Mouse (Mus musculus) limb, embryonic 13.5 days (tissue): ENCODE data around the gene Mx1. TPM values are rescaled to one million over a fixed set of nuclear protein-coding genes. Genes with fewer than 3 reads are reported as not detected.

Experiments
- ATAC-seq: fragments of 200-750 bp; cut with Nextera tagmentation; 2 replicates; pipeline ENCODE4 v1.8.0; 2017; ENCODE audit warnings: low read depth, moderate number of reproducible peaks, moderate TSS enrichment; ENCODE audit not compliant: low FRiP score
- H3K27ac ChIP-seq: fragments of 300-500 bp; sonication (generic); 2 replicates; pipeline ENCODE4 v1.5.1; 2015; ENCODE audit warnings: inconsistent platforms, mild to moderate bottlenecking, moderate library complexity
- H3K27me3 ChIP-seq: fragments of 300-500 bp; sonication (generic); 2 replicates; pipeline ENCODE4 v1.6.1; 2015; ENCODE audit warnings: mild to moderate bottlenecking, inconsistent platforms
- H3K36me3 ChIP-seq: fragments of 300-500 bp; sonication (generic); 2 replicates; pipeline ENCODE4 v1.6.1; 2015; ENCODE audit warnings: inconsistent platforms, mild to moderate bottlenecking, moderate library complexity
- H3K4me1 ChIP-seq: fragments of 300-500 bp; sonication (generic); 2 replicates; pipeline ENCODE4 v1.6.1; 2015; ENCODE audit warnings: inconsistent platforms
- H3K4me2 ChIP-seq: fragments of 300-500 bp; sonication (generic); replicated peaks from 2 replicates; pipeline ENCODE4 v1.6.1; 2015; ENCODE audit warnings: inconsistent platforms, mild to moderate bottlenecking, moderate library complexity
- H3K4me3 ChIP-seq: fragments of 300-500 bp; sonication (generic); 2 replicates; pipeline ENCODE4 v1.5.1; 2015; ENCODE audit warnings: moderate library complexity, mild to moderate bottlenecking, inconsistent platforms
- H3K9ac ChIP-seq: fragments of 300-500 bp; sonication (generic); 2 replicates; pipeline ENCODE4 v1.6.1; 2015; ENCODE audit warnings: mild to moderate bottlenecking, inconsistent platforms
- H3K9me3 ChIP-seq: fragments of 300-500 bp; sonication (generic); 2 replicates; pipeline ENCODE4 v1.6.1; 2016; ENCODE audit warnings: inconsistent platforms
- WGBS: fragments of 180-500 bp; shearing (Covaris S2); methylation state at CpG from one replicate; pipeline ENCODE4 v1.1.7; 2015; 5-methylcytosine and 5-hydroxymethylcytosine counted together
- polyA plus RNA-seq: library from polyadenylated mRNA; unstranded; fragments of >200 nt; fragmentation: Nextera tagmentation; extraction: Ambion mirVana; gene quantifications from 2 replicates; pipeline ENCODE4 v1.2.1, GENCODE M21; 2015

The Mx1 gene
- polyA plus RNA-seq, 1 experiment from 2014 or later: 0.24 TPM

DNA sequence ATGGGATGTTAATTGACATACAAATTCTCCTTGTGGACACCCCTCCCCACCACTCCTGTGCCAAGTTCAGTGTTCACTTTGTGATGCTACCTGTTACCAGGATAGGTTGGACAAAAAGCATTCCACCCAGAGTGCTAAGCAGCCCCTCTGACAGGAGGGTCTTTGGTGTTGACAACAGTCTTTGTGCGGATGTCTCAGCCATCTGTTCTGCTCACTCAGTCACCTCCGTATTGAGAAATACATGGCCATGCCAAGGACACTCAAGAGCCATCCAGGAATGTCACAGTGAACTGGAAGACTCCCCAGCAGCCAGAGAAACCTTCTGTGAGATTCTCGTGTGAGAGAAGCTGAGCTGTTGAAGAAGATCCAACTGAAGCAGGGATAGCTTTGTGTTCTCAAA lies 24.5 kb downstream of the Mx1 start:
- Histone ChIP-seq H3K27me3 (no peaks in the 10 kb centered on the region), H3K9me3 (no peaks in the 10 kb centered on the region), H3K36me3 (no peaks in the 10 kb centered on the region), H3K4me2 (no peak overlapping the region), H3K27ac (no peak overlapping the region), H3K4me1 (no peaks in the 10 kb centered on the region), H3K9ac (no peak overlapping the region), H3K4me3 (no peak overlapping the region)
- ATAC-seq: no peak
- WGBS: 81% methylated on average over 3 of the region's 3 CpGs

DNA sequence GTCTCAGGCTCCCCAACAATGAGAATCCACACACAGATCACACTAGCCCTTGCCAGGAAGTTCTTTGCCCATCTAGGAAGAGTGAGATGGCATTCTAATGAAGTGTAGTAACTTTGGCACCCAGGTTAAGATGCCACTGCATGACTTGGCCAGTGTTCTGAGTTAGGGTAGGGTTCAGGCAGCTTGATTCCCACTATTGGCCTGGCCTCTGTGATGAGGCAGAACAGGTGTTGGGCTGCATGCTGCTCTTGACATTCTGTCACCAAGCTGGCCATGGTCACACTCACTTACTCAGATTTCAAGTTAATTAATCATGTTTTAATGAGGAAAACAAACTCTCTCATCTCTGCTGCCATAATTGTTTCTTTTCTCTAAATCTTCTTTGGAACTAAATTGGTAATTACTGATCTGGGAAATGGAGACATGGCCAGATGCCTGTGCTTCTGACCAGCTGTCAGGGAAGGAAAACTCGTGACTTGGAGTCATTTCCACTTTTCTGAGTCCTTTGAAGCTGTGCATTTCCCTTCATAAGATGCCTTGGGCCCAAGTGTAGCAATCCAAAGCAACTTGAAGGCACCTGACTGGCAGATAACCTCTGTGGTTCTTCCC lies 25.2 kb downstream of the Mx1 start:
- WGBS: 13% methylated on average over 1 of the region's 1 CpGs
- H3K27me3 ChIP-seq: no peaks in the 10 kb centered on the region
- no peak overlapping the region for H3K4me3 ChIP-seq
- no peak for ATAC-seq
- no peaks in the 10 kb centered on the region for H3K9me3 ChIP-seq
- no peak overlapping the region for H3K27ac ChIP-seq
- H3K9ac ChIP-seq: no peak overlapping the region
- H3K36me3 ChIP-seq: no peaks in the 10 kb centered on the region
- no peak overlapping the region for H3K4me2 ChIP-seq
- H3K4me1 ChIP-seq: no peaks in the 10 kb centered on the region

DNA sequence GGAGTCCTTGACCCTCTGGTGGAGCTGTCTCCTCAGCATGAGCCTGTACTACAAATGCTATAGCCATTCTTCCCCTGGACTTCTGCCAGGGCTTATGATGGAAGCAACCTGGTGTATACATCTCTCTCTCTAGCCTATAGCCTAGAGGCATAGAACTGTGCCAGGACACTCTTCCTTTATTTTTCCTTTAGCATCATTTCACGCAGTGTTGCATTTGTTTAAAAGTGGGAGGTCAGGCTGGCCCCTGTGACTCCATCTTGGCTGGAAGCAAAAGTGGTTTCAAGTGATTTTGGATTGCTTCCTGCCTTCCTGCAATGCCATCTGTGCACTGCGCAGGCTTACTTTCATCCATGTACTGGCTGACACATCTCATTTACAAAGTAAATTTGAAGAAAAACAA lies 28.5 kb downstream of the Mx1 start:
- ATAC-seq: no peak
- Histone ChIP-seq H3K9ac (no peak overlapping the region), H3K27ac (no peak overlapping the region), H3K4me2 (no peak overlapping the region), H3K27me3 (no peaks in the 10 kb centered on the region), H3K4me3 (no peak overlapping the region), H3K4me1 (no peaks in the 10 kb centered on the region), H3K36me3 (no peaks in the 10 kb centered on the region), H3K9me3 (no peaks in the 10 kb centered on the region)
- 64% methylated on average over 2 of the region's 2 CpGs for WGBS

DNA sequence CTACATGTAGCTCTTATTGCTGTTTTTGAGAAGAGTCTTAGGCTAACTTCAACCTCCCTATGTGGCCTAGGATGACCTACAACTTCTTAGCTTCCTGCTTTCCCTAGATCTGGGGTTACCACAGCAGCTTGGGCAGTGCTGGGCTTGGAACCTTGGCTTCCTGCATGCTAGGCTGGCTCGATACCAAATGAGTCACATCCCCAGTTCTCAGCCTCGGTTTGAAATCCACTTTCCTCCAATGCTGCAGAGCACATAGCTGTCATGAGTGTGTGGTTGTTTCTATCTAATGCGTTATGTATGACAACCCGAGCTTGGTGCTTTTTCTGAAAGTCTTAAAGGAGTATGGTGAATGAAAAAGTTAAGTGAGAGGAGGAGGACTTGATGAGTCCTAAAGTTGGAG lies 31.4 kb downstream of the Mx1 start:
- Histone ChIP-seq H3K4me3 (no peak overlapping the region), H3K4me2 (no peak overlapping the region), H3K4me1 (no peaks in the 10 kb centered on the region), H3K27ac (no peak overlapping the region), H3K36me3 (no peaks in the 10 kb centered on the region), H3K9me3 (no peaks in the 10 kb centered on the region), H3K9ac (no peak overlapping the region), H3K27me3 (no peaks in the 10 kb centered on the region)
- WGBS: 77% methylated on average over 4 of the region's 4 CpGs
- no peak for ATAC-seq

DNA sequence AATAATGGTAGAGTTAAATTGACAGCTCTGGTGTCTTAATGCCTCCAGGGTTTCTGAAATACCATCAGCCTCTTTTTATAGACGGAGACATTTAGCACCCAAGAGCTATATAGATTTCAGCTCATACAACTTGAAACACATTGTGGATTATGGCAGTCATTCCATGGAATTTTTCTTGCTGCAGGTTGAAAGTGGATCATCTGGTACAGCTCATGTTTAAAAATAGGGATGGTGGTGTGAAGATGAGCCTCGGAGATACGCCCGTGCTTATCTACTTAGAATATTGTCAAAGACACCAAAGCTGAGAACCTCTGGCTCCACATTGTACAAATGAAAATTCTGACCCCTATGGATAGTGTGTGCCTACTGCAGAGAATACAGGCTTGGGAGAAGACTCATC lies 32.6 kb downstream of the Mx1 start:
- Histone ChIP-seq H3K9me3 (no peaks in the 10 kb centered on the region), H3K4me2 (no peak overlapping the region), H3K36me3 (no peaks in the 10 kb centered on the region), H3K27me3 (no peaks in the 10 kb centered on the region), H3K4me3 (no peak overlapping the region), H3K27ac (no peak overlapping the region), H3K4me1 (no peaks in the 10 kb centered on the region), H3K9ac (no peak overlapping the region)
- 92% methylated on average over 4 of the region's 4 CpGs for WGBS
- no peak for ATAC-seq

DNA sequence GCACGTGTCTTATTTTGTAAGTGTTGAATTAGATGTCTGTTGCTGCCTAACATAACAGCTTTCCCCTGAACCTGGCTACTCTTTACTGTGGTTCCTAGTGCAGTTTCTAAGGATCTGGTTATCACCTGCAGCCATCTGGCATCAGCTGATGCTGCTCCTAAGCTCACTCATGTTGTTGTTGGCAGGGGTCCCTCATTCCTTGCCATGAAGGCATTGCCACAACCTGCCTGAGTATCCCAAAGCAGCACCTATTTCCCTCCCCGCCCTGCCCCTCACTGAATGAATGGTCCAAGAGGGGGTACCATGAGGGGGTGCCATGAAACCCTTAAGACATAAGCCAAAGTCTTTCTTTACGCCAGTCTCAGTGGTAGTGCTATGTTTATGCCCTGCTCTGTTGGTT lies 34.7 kb downstream of the Mx1 start:
- 84% methylated on average over 3 of the region's 3 CpGs for WGBS
- no peak overlapping the region for H3K4me2 ChIP-seq
- no peaks in the 10 kb centered on the region for H3K4me1 ChIP-seq
- ATAC-seq: no peak
- H3K4me3 ChIP-seq: no peak overlapping the region
- H3K9me3 ChIP-seq: no peaks in the 10 kb centered on the region
- H3K36me3 ChIP-seq: no peaks in the 10 kb centered on the region
- H3K27ac ChIP-seq: no peak overlapping the region
- H3K27me3 ChIP-seq: no peaks in the 10 kb centered on the region
- H3K9ac ChIP-seq: no peak overlapping the region

DNA sequence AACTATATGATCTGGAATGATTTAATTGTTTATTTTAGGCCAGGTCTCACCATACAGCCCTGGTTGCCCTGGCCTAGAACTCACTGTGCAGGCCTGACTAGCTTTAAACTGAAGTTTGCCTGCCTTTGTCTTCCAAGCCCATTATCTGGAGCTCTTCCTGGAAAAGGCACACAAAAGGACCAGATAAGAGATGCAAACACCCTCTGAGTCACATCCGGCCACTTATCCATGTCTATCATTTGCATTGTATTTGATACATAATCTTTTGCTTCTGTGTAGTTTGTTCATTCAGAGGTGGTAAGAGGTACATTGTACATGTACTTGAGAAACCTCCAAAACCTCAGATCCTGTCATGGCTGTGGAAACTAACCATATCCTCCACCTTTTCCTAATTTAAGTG lies 39.1 kb downstream of the Mx1 start:
- H3K4me3 ChIP-seq: no peak overlapping the region
- no peaks in the 10 kb centered on the region for H3K9me3 ChIP-seq
- no peaks in the 10 kb centered on the region for H3K4me1 ChIP-seq
- H3K36me3 ChIP-seq: no peaks in the 10 kb centered on the region
- H3K27ac ChIP-seq: no peak overlapping the region
- ATAC-seq: no peak
- no peaks in the 10 kb centered on the region for H3K27me3 ChIP-seq
- 81% methylated on average over 1 of the region's 1 CpGs for WGBS
- H3K9ac ChIP-seq: no peak overlapping the region
- no peak overlapping the region for H3K4me2 ChIP-seq

DNA sequence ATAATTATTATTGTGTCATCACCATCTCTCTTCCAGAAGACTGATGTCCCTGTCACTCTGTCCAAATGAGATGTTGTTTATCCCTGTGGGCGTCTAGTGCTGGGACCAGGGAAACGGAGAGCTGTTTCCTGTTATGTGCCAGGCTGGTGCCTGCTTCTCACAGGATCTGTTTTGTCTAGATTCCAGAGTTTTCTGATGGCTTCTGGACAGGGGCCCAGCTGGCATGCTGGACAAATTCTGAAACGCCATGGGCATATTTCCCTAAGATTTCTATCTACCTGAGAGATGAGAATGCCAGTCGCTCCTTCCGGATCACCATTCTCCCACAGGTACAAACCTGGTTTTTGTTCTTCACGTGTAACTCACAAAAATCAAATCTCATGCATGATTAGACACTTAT lies 41.0 kb downstream of the Mx1 start:
- no peaks in the 10 kb centered on the region for H3K4me1 ChIP-seq
- H3K4me3 ChIP-seq: no peak overlapping the region
- no peaks in the 10 kb centered on the region for H3K9me3 ChIP-seq
- H3K27ac ChIP-seq: no peak overlapping the region
- H3K27me3 ChIP-seq: no peaks in the 10 kb centered on the region
- H3K36me3 ChIP-seq: no peaks in the 10 kb centered on the region
- no peak overlapping the region for H3K9ac ChIP-seq
- ATAC-seq: no peak
- no peak overlapping the region for H3K4me2 ChIP-seq
- WGBS: 80% methylated on average over 6 of the region's 6 CpGs

DNA sequence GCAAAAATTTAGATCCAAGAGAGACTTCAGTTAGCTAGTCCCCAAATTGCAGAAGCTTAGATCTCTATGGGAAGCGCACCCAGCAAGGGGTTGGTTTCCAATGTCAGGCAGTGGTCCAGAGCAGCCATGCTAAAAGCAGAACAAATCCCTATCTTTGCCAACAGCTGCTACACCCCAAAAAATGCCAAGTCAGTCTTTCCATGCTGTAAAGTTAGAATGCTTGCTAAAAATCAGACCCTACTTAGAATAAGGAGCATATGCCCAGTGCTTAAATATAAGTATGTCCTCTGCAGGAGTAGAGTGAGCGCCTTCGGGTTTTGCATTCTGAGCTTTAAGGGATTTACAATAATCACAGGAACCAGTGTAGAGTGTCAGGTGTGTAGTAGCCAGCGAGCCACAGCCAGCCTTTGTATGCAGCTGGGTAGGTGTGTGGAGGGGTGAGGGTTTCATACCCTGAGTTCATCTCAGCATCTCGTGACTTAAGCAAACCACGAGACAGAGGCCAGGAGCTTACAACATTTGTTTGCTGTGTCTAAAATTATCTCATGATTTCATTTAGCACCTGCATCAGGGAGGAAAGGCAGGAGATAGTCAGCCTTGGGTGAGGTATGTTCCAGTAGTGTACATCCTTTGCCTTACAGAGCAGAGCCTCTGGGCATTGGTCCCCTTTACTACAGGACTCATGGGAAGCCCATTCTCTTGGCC lies 43.8 kb downstream of the Mx1 start:
- no peaks in the 10 kb centered on the region for H3K9me3 ChIP-seq
- WGBS: 86% methylated on average over 6 of the region's 6 CpGs
- no peak for ATAC-seq

DNA sequence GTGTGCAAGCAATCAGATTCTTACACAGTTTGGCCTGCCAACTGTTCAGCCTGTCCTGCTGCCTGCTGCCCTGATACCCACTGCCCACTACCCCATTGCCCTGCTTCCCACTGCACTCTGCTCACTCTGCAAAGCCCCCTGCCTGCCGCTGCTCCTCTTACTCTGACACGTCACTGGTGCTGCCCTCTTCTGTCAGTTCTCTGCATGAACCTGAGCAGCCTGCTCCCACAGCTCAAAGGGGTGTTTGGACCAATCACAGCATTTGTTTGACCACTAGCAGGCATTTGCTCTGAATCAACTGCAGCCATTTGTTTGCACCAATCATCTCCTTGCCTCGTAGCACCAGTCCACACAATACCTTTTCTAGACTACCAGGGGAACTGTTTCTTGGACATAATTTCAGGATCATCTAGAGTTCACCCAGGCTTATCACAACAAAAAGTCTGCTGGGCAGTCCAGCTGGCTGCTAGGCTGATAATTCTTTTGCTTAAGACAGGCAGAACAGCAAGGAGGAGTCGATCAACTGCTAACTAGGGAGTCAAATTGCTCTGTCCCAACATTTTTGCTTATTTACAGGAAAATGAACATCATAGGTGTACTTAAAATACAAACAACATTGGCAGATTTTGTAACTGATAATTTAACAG lies 44.7 kb downstream of the Mx1 start:
- WGBS: 19% methylated on average over 4 of the region's 4 CpGs
- H3K27me3 ChIP-seq: no peaks in the 10 kb centered on the region
- no peaks in the 10 kb centered on the region for H3K36me3 ChIP-seq
- H3K27ac ChIP-seq: no peak overlapping the region
- no peak overlapping the region for H3K4me3 ChIP-seq
- no peaks in the 10 kb centered on the region for H3K4me1 ChIP-seq
- no peaks in the 10 kb centered on the region for H3K9me3 ChIP-seq
- H3K9ac ChIP-seq: no peak overlapping the region
- no peak overlapping the region for H3K4me2 ChIP-seq
- no peak for ATAC-seq

More for the DNA sequence above, 43.8 kb downstream of the Mx1 start:
- Histone ChIP-seq H3K4me2 (no peak overlapping the region), H3K27me3 (no peaks in the 10 kb centered on the region), H3K9ac (no peak overlapping the region), H3K4me3 (no peak overlapping the region), H3K4me1 (no peaks in the 10 kb centered on the region), H3K27ac (no peak overlapping the region), H3K36me3 (no peaks in the 10 kb centered on the region)

DNA sequence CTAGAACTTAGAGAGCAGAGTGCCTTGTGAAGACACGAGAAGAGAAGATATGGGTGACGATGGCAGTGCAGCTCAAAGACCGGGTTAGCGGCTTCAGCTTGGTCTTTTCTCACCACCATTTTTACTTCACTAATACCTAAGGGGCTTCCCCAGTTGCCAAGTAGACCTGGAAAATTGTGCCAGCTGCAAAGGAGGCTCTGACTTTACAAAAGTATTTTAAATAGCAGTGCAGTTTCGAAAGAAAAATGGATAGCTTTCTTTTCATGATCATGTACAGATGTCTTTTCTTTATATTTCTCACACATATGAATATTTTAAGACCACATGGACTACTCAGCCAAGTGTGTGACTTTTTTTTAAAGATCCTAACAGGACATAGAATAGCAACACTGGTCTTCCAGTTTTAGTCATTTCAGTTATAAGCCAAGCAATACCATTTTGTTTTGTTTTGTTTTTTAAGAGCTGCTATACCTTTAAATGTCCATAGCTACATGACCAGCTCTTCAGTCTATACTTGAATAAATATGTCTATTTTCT lies 57.2 kb downstream of the Mx1 start:
- no peak overlapping the region for H3K4me2 ChIP-seq
- no peak for ATAC-seq
- H3K36me3 ChIP-seq: no peaks in the 10 kb centered on the region
- no peak overlapping the region for H3K27ac ChIP-seq
- no peak overlapping the region for H3K9ac ChIP-seq
- H3K4me3 ChIP-seq: no peak overlapping the region
- no peaks in the 10 kb centered on the region for H3K27me3 ChIP-seq
- 88% methylated on average over 5 of the region's 5 CpGs for WGBS
- H3K9me3 ChIP-seq: no peaks in the 10 kb centered on the region
- no peaks in the 10 kb centered on the region for H3K4me1 ChIP-seq

DNA sequence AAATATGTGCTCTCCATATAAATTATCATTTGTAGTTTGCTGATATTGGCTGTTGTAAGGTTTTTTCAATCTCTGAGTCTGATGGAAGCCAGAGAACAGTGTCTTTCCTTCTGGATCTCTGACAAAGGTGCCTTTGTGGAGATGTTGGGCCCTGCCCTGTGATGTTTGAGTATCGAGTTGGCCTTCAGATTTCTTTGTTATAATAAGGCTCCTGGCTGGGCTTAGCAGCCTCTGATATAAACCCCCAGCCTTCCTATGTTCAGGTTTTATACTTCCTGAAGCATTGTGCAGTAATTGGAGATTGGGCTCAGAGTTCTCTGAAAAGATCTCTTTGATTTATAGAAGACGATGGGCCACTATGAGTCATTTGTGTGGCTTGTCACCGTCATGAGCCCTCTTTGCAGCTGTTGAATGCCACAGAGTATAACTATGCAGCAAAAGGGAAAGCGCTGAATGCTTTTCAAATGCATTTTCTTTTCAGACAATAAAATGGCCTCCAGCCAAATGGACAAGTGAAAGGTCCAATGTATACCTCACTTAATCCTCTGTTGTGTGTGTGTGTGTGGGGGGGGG lies 60.4 kb downstream of the Mx1 start:
- Histone ChIP-seq H3K27me3 (no peaks in the 10 kb centered on the region), H3K9ac (no peak overlapping the region), H3K4me3 (no peak overlapping the region), H3K4me2 (no peak overlapping the region), H3K4me1 (no peaks in the 10 kb centered on the region), H3K36me3 (no peaks in the 10 kb centered on the region), H3K27ac (no peak overlapping the region), H3K9me3 (no peaks in the 10 kb centered on the region)
- ATAC-seq: no peak
- WGBS: 67% methylated on average over 4 of the region's 4 CpGs
